Mouse (Mus musculus) forebrain, embryonic 14.5 days (tissue): Measurements from ENCODE around the gene Cpne2. TPM values are rescaled to one million over a fixed set of nuclear protein-coding genes. Genes with fewer than 3 reads are reported as not detected.
A peak's percentile ranks its signal among the peaks of the same experiment; 100 is the strongest.

Experiments used
- ATAC-seq: fragments of 200-750 bp; cut with Nextera tagmentation; 2 replicates; pipeline ENCODE4 v1.8.0; 2017; ENCODE audit warnings: mild to moderate bottlenecking, moderate library complexity
- DNase-seq: peaks from one replicate; pipeline ENCODE4 v3.0.0-alpha.2; 2015; ENCODE audit warnings: low spot score
- H3K27ac ChIP-seq: fragments of 300-500 bp; sonication (generic); 2 replicates; pipeline ENCODE4 v1.5.1; 2014; ENCODE audit warnings: low read depth, mild to moderate bottlenecking, control low read depth, low read length, moderate library complexity
- H3K27me3 ChIP-seq: fragments of 300-500 bp; sonication (generic); replicated peaks from 2 replicates; pipeline ENCODE4 v1.6.1; 2014; ENCODE audit warnings: low read length, control low read depth, mixed read lengths; ENCODE audit not compliant: control insufficient read depth, insufficient read depth
- H3K36me3 ChIP-seq: fragments of 300-500 bp; sonication (generic); 2 replicates; pipeline ENCODE4 v1.6.1; 2014; ENCODE audit warnings: low read length, control low read depth; ENCODE audit not compliant: control insufficient read depth, insufficient read depth
- H3K4me1 ChIP-seq: fragments of 300-500 bp; sonication (generic); 2 replicates; pipeline ENCODE4 v1.6.1; 2014; ENCODE audit warnings: antibody characterized with exemption, low read length, control low read depth; ENCODE audit not compliant: control insufficient read depth, insufficient read depth
- H3K4me2 ChIP-seq: fragments of 300-500 bp; sonication (generic); 2 replicates; pipeline ENCODE4 v1.6.1; 2014; ENCODE audit warnings: mild to moderate bottlenecking, control low read depth, low read length
- H3K4me3 ChIP-seq: fragments of 300-500 bp; sonication (generic); 2 replicates; pipeline ENCODE4 v1.5.1; 2014; ENCODE audit warnings: low read depth, low read length, control low read depth
- H3K9ac ChIP-seq: fragments of 300-500 bp; sonication (generic); 2 replicates; pipeline ENCODE4 v1.6.1; 2014; ENCODE audit warnings: mild to moderate bottlenecking, low read length, control low read depth, moderate library complexity
- H3K9me3 ChIP-seq: fragments of 300-500 bp; sonication (generic); replicated peaks from 2 replicates; pipeline ENCODE4 v1.6.1; 2016; ENCODE audit warnings: low read length, control low read depth, mixed read lengths; ENCODE audit not compliant: control insufficient read depth
- WGBS: fragments of 180-500 bp; shearing (Covaris S2); extraction: QIAGEN DNeasy Blood & Tissue Kit; methylation state at CpG from one replicate; pipeline ENCODE4 v1.1.7; 2014; 5-methylcytosine and 5-hydroxymethylcytosine counted together
- polyA plus RNA-seq: library from polyadenylated mRNA; unstranded; fragments of >200 nt; fragmentation: Nextera tagmentation; extraction: Ambion mirVana; gene quantifications from 2 replicates; pipeline ENCODE4 v1.2.1, GENCODE M21; 2014

Cpne2 gene
- polyA plus RNA-seq, 1 experiment from 2014 or later, result 18.0 TPM

GRCm38 (mm10) chr8:94529875-94530274 is 2.9 kb upstream of the Cpne2 start:
- Histone ChIP-seq H3K4me3 (no peak overlapping the region), H3K27ac (no peak overlapping the region), H3K9ac (no peak overlapping the region), H3K27me3 (no peaks in the 10 kb centered on the region), H3K36me3 (no peaks in the 10 kb centered on the region), H3K9me3 (no peaks in the 10 kb centered on the region), H3K4me1 (peaks cover 12% of the 10 kb centered on the region; the same call in 1 of the 2 replicates), H3K4me2 (no peak overlapping the region)
- no peak for DNase-seq
- 70% methylated on average over 4 of the region's 4 CpGs for WGBS
- ATAC-seq, result no peak

DNA sequence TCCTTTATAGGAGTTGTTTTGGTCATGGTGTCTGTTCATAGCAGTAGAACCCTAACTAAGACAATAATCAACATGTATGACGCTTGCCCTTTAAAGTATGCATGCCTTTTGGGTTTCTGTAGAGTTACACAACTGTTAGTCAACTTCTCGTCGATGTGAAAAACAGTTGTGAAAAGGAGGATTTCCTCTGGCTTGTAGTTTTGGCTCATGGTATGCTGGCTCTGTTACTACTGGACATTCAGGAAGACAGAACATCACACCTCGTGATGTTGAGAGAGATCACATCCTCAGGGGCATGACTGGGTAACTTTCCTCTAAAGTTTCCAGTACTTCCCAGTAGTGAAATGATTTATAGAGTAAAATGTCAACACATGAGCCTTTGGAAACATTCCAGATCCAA is 2.1 kb upstream of the Cpne2 start:
- WGBS, result 93% methylated on average over 4 of the region's 4 CpGs
- H3K36me3 ChIP-seq, result no peaks in the 10 kb centered on the region
- DNase-seq, result no peak
- H3K4me3 ChIP-seq, result no peak overlapping the region
- H3K27me3 ChIP-seq, result no peaks in the 10 kb centered on the region
- no peak overlapping the region for H3K4me2 ChIP-seq
- peaks cover 13% of the 10 kb centered on the region; the same call in 1 of the 2 replicates for H3K4me1 ChIP-seq
- H3K9ac ChIP-seq, result no peak overlapping the region
- no peak for ATAC-seq
- no peaks in the 10 kb centered on the region for H3K9me3 ChIP-seq
- no peak overlapping the region for H3K27ac ChIP-seq

GRCm38 (mm10) chr8:94532000-94532399 is 790 bp upstream of the Cpne2 start:
- Histone ChIP-seq H3K36me3 (no peaks in the 10 kb centered on the region), H3K9ac (peak overlapping the region; percentile 76; the same call in 1 of the 2 replicates), H3K4me2 (peak overlapping the region; percentile 94), H3K4me3 (peak overlapping the region; percentile 60), H3K27ac (peak overlapping the region; percentile 55; the same call in 1 of the 2 replicates), H3K4me1 (peaks cover 13% of the 10 kb centered on the region; the same call in 1 of the 2 replicates), H3K27me3 (no peaks in the 10 kb centered on the region), H3K9me3 (no peaks in the 10 kb centered on the region)
- WGBS, result 3% methylated on average over 8 of the region's 8 CpGs
- DNase-seq, result peak; percentile 44
- ATAC-seq, result no peak

DNA sequence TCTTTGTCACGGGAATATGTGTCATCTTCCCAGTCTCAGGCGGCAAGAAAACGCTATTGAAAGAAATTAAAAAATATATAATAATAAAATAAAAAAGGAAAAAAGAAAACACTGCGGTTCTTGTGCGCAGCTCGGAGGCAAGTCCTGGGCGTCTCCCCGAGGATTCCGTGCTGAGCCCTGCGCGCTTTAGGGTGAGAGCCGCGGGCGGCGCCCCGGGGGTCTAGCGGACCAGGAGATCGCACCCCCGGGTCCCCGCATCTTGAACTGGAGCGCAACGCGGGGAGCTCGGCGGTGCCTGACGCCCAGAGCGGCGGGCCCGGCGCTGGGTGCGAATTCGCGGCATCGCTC is 291 bp upstream of the Cpne2 start:
- Histone ChIP-seq H3K9ac (peak overlapping the region; percentile 76), H3K4me2 (peak overlapping the region; percentile 94), H3K27me3 (no peaks in the 10 kb centered on the region), H3K27ac (peak overlapping the region; percentile 55; the same call in 1 of the 2 replicates), H3K4me3 (peak overlapping the region; percentile 60), H3K36me3 (no peaks in the 10 kb centered on the region), H3K9me3 (no peaks in the 10 kb centered on the region), H3K4me1 (peaks cover 13% of the 10 kb centered on the region; the same call in 1 of the 2 replicates)
- no peak for DNase-seq
- ATAC-seq, result peak; percentile 35; the same call in 1 of the 2 replicates
- WGBS, result under 1% methylated on average over 34 of the region's 34 CpGs

GRCm38 (mm10) chr8:94534612-94535011 is 1.8 kb downstream of the Cpne2 start:
- H3K9ac ChIP-seq, result no peak overlapping the region
- ATAC-seq (no peak), DNase-seq (no peak)
- no peaks in the 10 kb centered on the region for H3K9me3 ChIP-seq
- peaks cover 13% of the 10 kb centered on the region; the same call in 1 of the 2 replicates for H3K4me1 ChIP-seq
- H3K4me3 ChIP-seq, result no peak overlapping the region
- WGBS, result 42% methylated on average over 4 of the region's 4 CpGs
- peak overlapping the region; percentile 94 for H3K4me2 ChIP-seq
- no peak overlapping the region for H3K27ac ChIP-seq
- H3K36me3 ChIP-seq, result no peaks in the 10 kb centered on the region
- no peaks in the 10 kb centered on the region for H3K27me3 ChIP-seq

DNA sequence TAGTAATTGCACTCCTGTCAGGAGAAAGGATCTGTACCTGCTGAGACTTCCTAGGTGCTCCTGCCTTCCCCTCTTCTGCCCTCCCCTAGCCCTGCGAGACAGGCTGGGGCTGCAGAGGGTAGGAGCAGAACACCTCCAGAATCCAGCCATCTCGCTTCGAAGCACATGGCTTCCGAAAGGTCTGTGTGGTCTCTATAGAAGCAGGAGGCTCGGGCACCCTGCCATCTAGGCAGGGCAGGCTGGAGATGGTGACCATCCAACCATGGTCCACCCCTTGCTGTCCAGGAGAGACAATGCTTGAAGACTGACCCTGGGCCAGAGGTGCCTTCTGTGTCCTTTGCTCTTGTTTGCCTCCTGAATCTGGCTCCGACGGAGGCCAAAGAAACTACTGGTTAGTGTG is 2.8 kb downstream of the Cpne2 start:
- Histone ChIP-seq H3K4me1 (peaks cover 13% of the 10 kb centered on the region; the same call in 1 of the 2 replicates), H3K27ac (no peak overlapping the region), H3K4me2 (no peak overlapping the region), H3K9ac (no peak overlapping the region), H3K27me3 (no peaks in the 10 kb centered on the region), H3K4me3 (no peak overlapping the region), H3K36me3 (no peaks in the 10 kb centered on the region), H3K9me3 (no peaks in the 10 kb centered on the region)
- 80% methylated on average over 6 of the region's 7 CpGs for WGBS
- DNase-seq, result no peak
- no peak for ATAC-seq

DNA sequence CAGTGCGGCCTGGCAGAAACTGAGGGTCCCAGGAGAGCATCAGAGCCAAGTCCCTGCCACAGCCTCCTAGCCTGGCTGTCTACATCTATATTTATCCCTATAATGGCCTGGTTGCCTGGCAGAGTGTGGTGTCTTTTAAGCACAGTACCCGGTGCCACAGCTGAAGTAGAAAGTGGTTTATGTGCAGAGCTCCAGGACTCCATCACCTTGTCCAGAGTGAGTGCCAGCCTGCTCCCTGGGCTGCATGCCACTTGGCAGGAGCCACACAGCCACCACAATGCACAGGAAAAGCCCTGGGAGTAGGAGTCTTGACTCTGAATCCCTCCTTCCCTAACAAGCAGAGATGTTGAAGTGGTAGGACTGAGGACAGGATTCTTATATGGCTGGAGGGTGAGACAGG is 4.7 kb downstream of the Cpne2 start:
- Histone ChIP-seq H3K27me3 (no peaks in the 10 kb centered on the region), H3K36me3 (no peaks in the 10 kb centered on the region), H3K9ac (no peak overlapping the region), H3K4me1 (peaks cover 10% of the 10 kb centered on the region; the same call in 1 of the 2 replicates), H3K4me3 (no peak overlapping the region), H3K27ac (no peak overlapping the region), H3K9me3 (no peaks in the 10 kb centered on the region), H3K4me2 (no peak overlapping the region)
- DNase-seq (no peak), ATAC-seq (no peak)
- 74% methylated on average over 2 of the region's 2 CpGs for WGBS

DNA sequence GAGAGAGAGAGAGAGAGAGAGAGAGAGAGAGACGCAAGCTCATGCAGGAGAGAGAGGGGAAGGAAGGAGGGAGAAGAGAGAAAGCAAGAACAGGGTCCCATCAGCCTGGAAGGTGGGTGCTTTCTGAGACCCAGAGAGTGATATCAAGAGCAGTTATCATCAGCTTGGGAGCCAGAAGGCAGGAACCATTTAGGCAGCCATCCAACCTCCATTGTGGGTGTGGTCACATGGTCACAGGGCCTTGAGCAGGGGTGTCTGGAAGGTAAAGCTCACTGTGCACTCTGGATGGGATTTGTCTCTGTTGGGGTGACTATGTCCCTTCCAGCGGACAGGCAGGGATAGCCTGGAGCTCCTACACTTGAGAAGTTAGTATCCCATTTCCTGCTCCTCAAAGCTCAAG is 7.2 kb downstream of the Cpne2 start:
- Histone ChIP-seq H3K9me3 (no peaks in the 10 kb centered on the region), H3K4me3 (no peak overlapping the region), H3K27ac (no peak overlapping the region), H3K4me2 (no peak overlapping the region), H3K4me1 (no peaks in the 10 kb centered on the region), H3K27me3 (no peaks in the 10 kb centered on the region), H3K36me3 (no peaks in the 10 kb centered on the region), H3K9ac (no peak overlapping the region)
- 100% methylated on average over 2 of the region's 2 CpGs for WGBS
- DNase-seq (no peak), ATAC-seq (no peak)

- Histone ChIP-seq H3K4me3 (no peak overlapping the region), H3K27me3 (no peaks in the 10 kb centered on the region), H3K4me2 (no peak overlapping the region), H3K36me3 (no peaks in the 10 kb centered on the region), H3K9me3 (no peaks in the 10 kb centered on the region), H3K27ac (no peak overlapping the region), H3K4me1 (no peaks in the 10 kb centered on the region), H3K9ac (no peak overlapping the region)
- no peak for ATAC-seq
- 74% methylated on average over 17 of the region's 18 CpGs for WGBS
- DNase-seq, result no peak
These were observed 8.4 kb downstream of the Cpne2 start for GRCm38 (mm10) chr8:94540889-94541795.
